8 mouse cellular contexts compared by ENCODE assay signal in genomic region chr16:44716305-44717140, GRCm38 (mm10). TPM values are rescaled to one million over a fixed set of nuclear protein-coding genes. Genes with fewer than 3 reads are reported as not detected.
DNase-seq lines count a peak whose midpoint lies in the region; ATAC-seq lines count a peak whose summit lies in the region.

No protein-coding gene starts in this region.

- WGBS in heart, embryonic 14.5 days: 40% methylated on average over 10 of the region's 10 CpGs
- 39% methylated on average over 10 of the region's 10 CpGs for WGBS in kidney, embryonic 16.5 days
- WGBS in midbrain, embryonic 15.5 days: 23% methylated on average over 10 of the region's 10 CpGs

- H3K9me3 ChIP-seq in heart, embryonic 14.5 days (ENCODE audit: control insufficient read depth, low read length): no peaks in the 10 kb centered on the region
- H3K9me3 ChIP-seq in kidney, embryonic 16.5 days (ENCODE audit: low read length): no peaks in the 10 kb centered on the region
- no peaks in the 10 kb centered on the region for H3K9me3 ChIP-seq in midbrain, embryonic 15.5 days

- no peak overlapping the region; the same call in 1 of the 2 replicates for H3K9ac ChIP-seq in heart, embryonic 14.5 days (ENCODE audit: low read length)
- H3K9ac ChIP-seq in kidney, embryonic 16.5 days (replicated peaks; ENCODE audit: low read length): no peak overlapping the region
- H3K9ac ChIP-seq in midbrain, embryonic 15.5 days: no peak overlapping the region

- DNase-seq in adrenal gland, adult (ENCODE audit: inconsistent age in 2 of 2, low spot score in 1 of 2): peak; percentile 34 to 86
- DNase-seq in adrenal gland, postnatal 4 days (ENCODE audit: low spot score in 2 of 2): no peak
- peak; percentile 25 for DNase-seq in CD4-positive helper T cell, adult 2 months (ENCODE audit: low read depth, low spot score)
- DNase-seq in cerebellum, postnatal 36 days: peak; percentile 61 to 72

- H3K27me3 ChIP-seq in heart, embryonic 14.5 days (ENCODE audit: control insufficient read depth, insufficient read depth, low read length): no peaks in the 10 kb centered on the region
- H3K27me3 ChIP-seq in kidney, embryonic 16.5 days (ENCODE audit: insufficient read depth, low read length): no peaks in the 10 kb centered on the region
- no peaks in the 10 kb centered on the region for H3K27me3 ChIP-seq in midbrain, embryonic 15.5 days (replicated peaks)

- no peak overlapping the region for H3K27ac ChIP-seq in heart, embryonic 14.5 days (replicated peaks in 1 of 2; ENCODE audit: control insufficient read depth in 1 of 2, insufficient read depth in 1 of 2, low read depth in 2 of 2, low read length in 2 of 2)
- H3K27ac ChIP-seq in kidney, embryonic 16.5 days (ENCODE audit: low read length): no peak overlapping the region
- peak overlapping the region; percentile 42; the same call in 1 of the 2 replicates for H3K27ac ChIP-seq in midbrain, embryonic 15.5 days

- H3K4me3 ChIP-seq in heart, embryonic 14.5 days (ENCODE audit: control insufficient read depth in 1 of 2, insufficient read depth in 1 of 2, low read depth in 1 of 2, low read length in 2 of 2): no peak overlapping the region
- H3K4me3 ChIP-seq in kidney, embryonic 16.5 days (ENCODE audit: low read length): no peak overlapping the region
- H3K4me3 ChIP-seq in midbrain, embryonic 15.5 days: no peak overlapping the region

- H3K36me3 ChIP-seq in heart, embryonic 14.5 days (ENCODE audit: control insufficient read depth, insufficient read depth, low read length): peaks cover 10% of the 10 kb centered on the region
- H3K36me3 ChIP-seq in kidney, embryonic 16.5 days (ENCODE audit: insufficient read depth, low read length): peaks cover 7% of the 10 kb centered on the region; the same call in 1 of the 2 replicates
- 0 out of 2 replicates have a peak, but pooled peaks cover 4% of the 10 kb centered on the region for H3K36me3 ChIP-seq in midbrain, embryonic 15.5 days (replicated peaks)

- no peaks in the 10 kb centered on the region; a peak in 1 of 4 replicates for H3K4me1 ChIP-seq in heart, embryonic 14.5 days (ENCODE audit: control insufficient read depth in 2 of 2, insufficient read depth in 2 of 2, low read length in 2 of 2)
- H3K4me1 ChIP-seq in kidney, embryonic 16.5 days (ENCODE audit: insufficient read depth, low read length): no peaks in the 10 kb centered on the region
- H3K4me1 ChIP-seq in midbrain, embryonic 15.5 days: peaks cover 7% of the 10 kb centered on the region; the same call in 1 of the 2 replicates

- no peak for ATAC-seq in heart, embryonic 14.5 days (ENCODE audit: insufficient number of reproducible peaks, insufficient read depth, low FRiP score, low read depth)
- peak; percentile 65; the same call in 1 of the 2 replicates for ATAC-seq in kidney, embryonic 16.5 days (ENCODE audit: low FRiP score, low TSS enrichment)
- ATAC-seq in midbrain, embryonic 15.5 days (replicated peaks): peak; percentile 85
- ATAC-seq in activated CD4-positive, CD25-positive, alpha-beta regulatory T cell, adult 4 months: no peak

- H3K4me2 ChIP-seq in heart, embryonic 14.5 days (ENCODE audit: low read length): peak overlapping the region; percentile 35
- no peak overlapping the region for H3K4me2 ChIP-seq in kidney, embryonic 16.5 days (replicated peaks; ENCODE audit: low read depth, low read length)
- peak overlapping the region; percentile 28; the same call in 1 of the 2 replicates for H3K4me2 ChIP-seq in midbrain, embryonic 15.5 days

RNA-seq across cellular contexts. Expression of gene Nepro, which starts 7.6 kb away (rescaled TPM):
- 10 to 100 TPM; 11.3 to 13.5 TPM for total RNA-seq in adrenal gland, postnatal 4 days (2021)
- 5.3 and 6.0 TPM in 2 replicates for polyA plus RNA-seq in heart, embryonic 14.5 days (2014; fragmentation: Nextera tagmentation; extraction: Ambion mirVana)
- polyA plus RNA-seq in kidney, embryonic 16.5 days (2015; fragmentation: Nextera tagmentation; extraction: Ambion mirVana): 8.6 and 9.5 TPM in 2 replicates
- 4.4 and 4.9 TPM in 2 replicates for polyA plus RNA-seq in midbrain, embryonic 15.5 days (2015; fragmentation: Nextera tagmentation; extraction: Ambion mirVana)
- 1 to 10 TPM; 5.7 to 5.8 TPM for polyA plus RNA-seq in activated CD4-positive, CD25-positive, alpha-beta regulatory T cell, adult 4 months (2017; shearing (Covaris generic))

RNA-seq across cellular contexts. Expression of gene Gtpbp8, which starts 29.6 kb away (rescaled TPM):
- total RNA-seq in adrenal gland, postnatal 4 days (2021): 10 to 100 TPM; 23.1 to 23.7 TPM
- 21.1 and 23.7 TPM in 2 replicates for polyA plus RNA-seq in heart, embryonic 14.5 days (2014; fragmentation: Nextera tagmentation; extraction: Ambion mirVana)
- polyA plus RNA-seq in kidney, embryonic 16.5 days (2015; fragmentation: Nextera tagmentation; extraction: Ambion mirVana): 28.9 and 29.1 TPM in 2 replicates
- polyA plus RNA-seq in midbrain, embryonic 15.5 days (2015; fragmentation: Nextera tagmentation; extraction: Ambion mirVana): 35.3 and 38.1 TPM in 2 replicates
- polyA plus RNA-seq in activated CD4-positive, CD25-positive, alpha-beta regulatory T cell, adult 4 months (2017; shearing (Covaris generic)): 10 to 100 TPM; 34.5 to 43.4 TPM

RNA-seq across cellular contexts. Expression of gene Cd200r1, which starts 49.0 kb away (rescaled TPM):
- total RNA-seq in adrenal gland, postnatal 4 days (2021): under 1 TPM; 0.56 to 0.96 TPM
- 1.9 and 2.0 TPM in 2 replicates for polyA plus RNA-seq in heart, embryonic 14.5 days (2014; fragmentation: Nextera tagmentation; extraction: Ambion mirVana)
- 0.66 and 0.68 TPM in 2 replicates for polyA plus RNA-seq in kidney, embryonic 16.5 days (2015; fragmentation: Nextera tagmentation; extraction: Ambion mirVana)
- polyA plus RNA-seq in midbrain, embryonic 15.5 days (2015; fragmentation: Nextera tagmentation; extraction: Ambion mirVana): 0.78 and 1.1 TPM in 2 replicates
- 10 to 100 TPM; 39.1 to 40.4 TPM for polyA plus RNA-seq in activated CD4-positive, CD25-positive, alpha-beta regulatory T cell, adult 4 months (2017; shearing (Covaris generic))

Comparison
In these comparisons a context has a peak if more than half of its experiments do, and no peak if none do; other contexts are left out.
1. DNase-seq: peak in adrenal gland, adult (2 of 2), CD4-positive helper T cell, adult 2 months (single experiment) and cerebellum, postnatal 36 days (2 of 2); none in adrenal gland, postnatal 4 days (0 of 2).
2. ATAC-seq: peak in kidney, embryonic 16.5 days (single experiment) and midbrain, embryonic 15.5 days (single experiment); none in heart, embryonic 14.5 days (single experiment) and activated CD4-positive, CD25-positive, alpha-beta regulatory T cell, adult 4 months (single experiment).
3. RNA of gene Cd200r1, which starts 49.0 kb away (polyA plus RNA-seq): 39.1 to 40.4 TPM in activated CD4-positive, CD25-positive, alpha-beta regulatory T cell, adult 4 months; 1.9 to 2.0 TPM in heart, embryonic 14.5 days, 0.78 to 1.1 TPM in midbrain, embryonic 15.5 days and 0.66 to 0.68 TPM in kidney, embryonic 16.5 days; every median in the first group is over 10 times any median in the second.